Mouse (Mus musculus) spleen, adult 18-20 months (tissue): ENCODE data around the gene Tubgcp2.
A peak's percentile ranks its signal among the peaks of the same experiment; 100 is the strongest.

Experiments
- DNase-seq, 2 experiments: peaks; one replicate each; pipeline ENCODE4 v3.0.0; 2022; ENCODE audit warnings: mixed read lengths in 2 of 2

Gene Tubgcp2

GRCm38 (mm10) chr7:139979011-139979719, 57.3 kb downstream of the Tubgcp2 start:
- DNase-seq, result no peak

- peak; percentile 49 to 68 for DNase-seq
Observed at GRCm38 (mm10) chr7:139978278-139978892, 58.1 kb downstream of the Tubgcp2 start, which contains the start of gene 6430531B16Rik. TSS of gene 6430531B16Rik (minus strand) at chr7:139978755.

DNA sequence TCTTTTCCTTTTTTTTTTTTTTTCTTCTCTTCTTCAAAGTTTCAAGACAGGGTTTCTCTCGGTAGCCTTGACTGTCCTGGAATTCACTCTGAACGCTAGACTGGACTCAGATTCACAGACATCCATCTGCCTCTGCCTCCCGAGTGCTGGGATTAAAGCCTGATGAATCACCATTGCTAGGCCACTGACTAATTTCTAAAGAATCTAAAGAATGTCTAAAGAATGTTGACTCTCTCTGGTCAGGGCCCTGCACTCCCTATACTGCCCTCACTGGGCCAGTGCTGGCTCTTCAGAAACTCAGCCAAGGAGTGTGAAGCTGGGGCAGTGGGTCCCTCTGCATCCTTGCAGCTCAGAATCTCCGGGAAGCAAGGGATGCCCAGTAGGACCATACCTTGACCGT, 61.0 kb downstream of the Tubgcp2 start:
- DNase-seq, result no peak

DNA sequence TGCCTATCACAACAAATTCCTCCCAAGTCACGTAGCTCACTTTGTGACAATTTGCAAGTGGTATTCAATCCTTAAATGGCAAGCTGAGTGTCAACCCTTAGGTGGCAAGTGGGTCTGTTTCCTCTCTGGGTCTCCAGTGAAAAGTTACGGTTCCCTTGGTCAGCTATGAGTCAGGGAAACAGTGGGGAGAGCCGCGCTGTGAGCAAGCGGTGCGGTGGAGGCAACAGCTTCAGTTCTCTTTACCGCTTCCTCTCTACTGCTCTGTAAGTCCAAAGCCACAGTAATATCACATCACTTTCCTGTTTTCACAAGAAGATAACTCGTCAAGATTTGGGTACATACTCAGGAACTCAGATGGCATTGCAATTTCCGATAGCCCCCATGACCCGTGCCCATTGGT, 62.2 kb downstream of the Tubgcp2 start:
- peak in 1 of 2 experiments; percentile 36 for DNase-seq

GRCm38 (mm10) chr7:139972923-139973331, 63.5 kb downstream of the Tubgcp2 start:
- no peak for DNase-seq

DNA sequence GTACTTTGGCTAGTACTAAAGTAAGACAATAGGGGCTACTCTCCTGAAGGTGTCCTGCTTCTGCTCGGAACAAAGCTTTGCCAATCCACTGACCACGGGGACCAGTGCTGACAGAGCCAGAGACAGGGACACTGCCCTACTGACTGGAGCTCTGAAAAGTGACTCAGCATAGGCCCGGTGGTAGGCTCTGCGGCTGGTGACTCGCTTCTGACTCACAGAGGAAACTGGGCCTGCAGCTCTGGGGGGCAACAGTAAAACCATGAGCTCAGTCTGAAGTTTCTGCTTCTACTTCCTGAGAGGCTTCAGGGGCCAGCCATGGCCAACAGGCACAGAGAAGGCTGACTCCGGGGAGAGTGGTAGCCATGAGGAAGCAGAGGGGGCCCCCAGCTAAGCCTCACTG, 65.0 kb downstream of the Tubgcp2 start:
- DNase-seq, result no peak

DNA sequence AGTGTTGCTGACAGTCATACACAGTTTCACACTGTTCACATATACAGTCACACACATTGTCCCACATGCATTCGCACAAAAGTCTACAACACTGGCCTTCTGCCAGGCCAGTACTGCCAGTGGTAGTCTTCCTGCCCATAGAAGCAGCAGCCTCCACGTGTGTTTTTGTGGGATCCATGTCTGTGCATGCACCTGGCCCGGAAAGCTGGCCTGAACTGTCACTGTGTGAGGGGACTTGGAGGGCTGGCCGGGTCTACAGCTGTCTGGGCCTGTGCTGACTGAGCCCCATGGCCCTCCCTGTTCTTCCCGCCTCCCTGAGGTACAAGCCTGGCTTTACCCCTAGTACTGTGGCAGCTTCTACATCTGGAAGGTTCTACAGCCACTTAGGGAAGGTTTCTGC, 65.5 kb downstream of the Tubgcp2 start:
- no peak for DNase-seq

GRCm38 (mm10) chr7:139970216-139970919, 66.1 kb downstream of the Tubgcp2 start:
- DNase-seq, result peak in 1 of 2 experiments; percentile 20

DNA sequence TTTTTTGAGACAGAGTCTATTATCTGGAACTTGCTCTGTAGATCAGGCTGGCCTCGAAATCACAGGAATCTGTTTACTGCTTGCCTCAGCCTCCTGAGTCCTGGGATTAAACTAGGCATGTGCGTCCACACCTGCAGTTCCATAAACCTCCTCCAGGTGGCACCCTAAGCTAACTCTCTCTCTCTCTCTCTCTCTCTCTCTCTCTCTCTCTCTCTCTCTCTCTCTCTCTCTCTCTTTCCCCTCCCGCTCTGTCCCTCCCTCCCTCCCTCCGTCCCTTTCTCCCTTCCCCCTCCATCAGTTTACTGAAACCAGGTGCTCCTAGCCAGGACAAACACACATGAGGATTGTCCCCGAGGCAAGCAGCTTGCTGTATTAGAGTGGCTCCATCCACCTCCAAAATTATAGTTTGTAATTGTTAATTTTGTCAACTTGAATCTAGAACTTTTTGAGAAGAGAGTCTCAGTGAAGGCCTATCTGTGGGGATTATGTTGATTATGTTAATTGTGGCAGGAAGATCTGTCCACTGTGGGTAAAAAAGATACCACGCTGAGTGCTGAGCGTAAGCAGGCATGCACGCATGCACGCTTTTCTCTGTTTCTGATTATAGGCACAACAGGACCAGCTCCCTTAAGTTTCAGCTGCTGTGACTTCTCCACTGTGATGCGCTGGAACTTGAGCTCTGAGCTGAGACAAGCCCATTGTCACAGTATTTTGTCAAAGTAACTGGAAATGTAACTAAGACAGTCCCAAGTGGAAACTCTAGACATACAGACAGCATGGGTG, 66.9 kb downstream of the Tubgcp2 start:
- DNase-seq, result peak; percentile 57 to 82

- peak; percentile 41 to 56 for DNase-seq
Observed at GRCm38 (mm10) chr7:139968428-139968827, 68.0 kb downstream of the Tubgcp2 start.

GRCm38 (mm10) chr7:139967175-139967574, 69.3 kb downstream of the Tubgcp2 start:
- no peak for DNase-seq

- no peak for DNase-seq
Observed at GRCm38 (mm10) chr7:139963814-139964213, 72.7 kb downstream of the Tubgcp2 start.

DNA sequence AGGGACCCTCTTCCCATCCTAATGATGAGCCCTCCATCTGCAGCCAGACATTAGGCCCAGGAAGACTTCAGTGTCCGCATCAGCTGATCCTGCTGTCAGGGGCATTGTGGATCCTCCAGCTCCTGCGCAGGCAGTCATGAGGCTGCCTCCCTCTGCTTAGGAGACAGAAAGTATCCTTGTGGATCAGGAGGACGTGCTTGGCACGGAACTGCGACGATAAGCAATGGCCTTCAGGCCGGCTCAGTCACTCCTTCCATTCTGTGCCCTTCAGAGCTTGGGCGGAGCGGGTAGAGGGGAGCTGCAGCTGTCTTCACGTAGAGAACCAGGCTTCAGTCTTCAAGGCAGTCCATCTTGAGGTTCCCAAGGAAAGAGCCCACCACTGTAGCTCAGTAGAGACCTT, 75.3 kb downstream of the Tubgcp2 start:
- DNase-seq, result no peak

- no peak for DNase-seq
Observed at GRCm38 (mm10) chr7:139957958-139958357, 78.5 kb downstream of the Tubgcp2 start.

- DNase-seq, result no peak
Observed at GRCm38 (mm10) chr7:139957437-139957836, 79.0 kb downstream of the Tubgcp2 start.

- no peak for DNase-seq
Observed at GRCm38 (mm10) chr7:139956658-139957057, 79.8 kb downstream of the Tubgcp2 start.

DNA sequence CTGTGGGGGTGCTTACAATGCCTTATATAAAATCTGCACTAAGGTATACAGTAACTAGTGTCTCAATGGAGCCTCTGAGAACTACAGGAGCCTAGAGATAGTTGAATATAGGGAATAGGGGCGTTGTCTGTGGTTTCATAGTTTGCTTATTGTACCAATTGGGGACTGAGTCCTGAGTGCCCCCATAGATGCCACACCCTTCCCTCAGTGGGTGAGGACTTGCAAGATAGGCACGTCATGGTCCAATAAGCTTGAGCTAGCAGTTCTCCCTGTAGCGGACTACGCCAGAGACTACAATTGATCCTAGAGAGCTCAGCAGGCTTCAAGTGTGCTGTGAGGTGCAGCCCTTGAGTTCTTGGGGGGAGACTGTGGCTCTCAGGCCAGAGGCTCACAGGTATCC, 81.0 kb downstream of the Tubgcp2 start:
- no peak for DNase-seq

GRCm38 (mm10) chr7:139951991-139952633, 84.4 kb downstream of the Tubgcp2 start:
- DNase-seq, result no peak

DNA sequence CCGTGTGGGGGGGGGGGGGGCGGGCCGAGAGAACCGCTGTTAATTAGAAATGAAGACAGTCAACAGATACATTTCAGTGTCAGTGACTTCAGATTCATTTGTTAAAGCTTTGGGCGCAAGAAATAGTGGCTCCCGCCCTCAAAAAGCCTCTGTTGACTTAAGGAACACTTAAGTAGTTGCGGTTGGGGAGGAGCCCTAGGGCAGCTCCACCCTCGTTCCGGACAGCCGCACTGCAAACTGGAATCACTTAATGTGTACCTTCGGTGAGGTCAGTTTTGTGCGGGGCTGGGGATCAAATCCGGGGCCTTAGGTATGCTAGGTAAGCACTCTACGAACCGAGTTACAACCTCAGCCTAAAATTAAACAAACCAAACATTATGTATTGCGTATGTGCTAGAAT, 85.4 kb downstream of the Tubgcp2 start:
- DNase-seq, result no peak

GRCm38 (mm10) chr7:139950283-139950971, 86.0 kb downstream of the Tubgcp2 start:
- DNase-seq, result peak; percentile 43 to 63

GRCm38 (mm10) chr7:139949893-139950282, 86.6 kb downstream of the Tubgcp2 start:
- DNase-seq, result peak; percentile 23 to 49

- DNase-seq, result no peak
Observed at GRCm38 (mm10) chr7:139946032-139946431, 90.4 kb downstream of the Tubgcp2 start.
